Mouse (Mus musculus) brain, embryonic 14.5 days (tissue): ENCODE data around the gene Megf6. TPM values are rescaled to one million over a fixed set of nuclear protein-coding genes. Genes with fewer than 3 reads are reported as not detected.

Experiments
- DNase-seq: peaks from one replicate; pipeline ENCODE4 v3.0.0-alpha.2; 2011; ENCODE audit warnings: low read depth
- CTCF ChIP-seq: fragments of 200-500 bp; IDR thresholded peaks from 2 replicates; pipeline ENCODE4 v1.5.1; 2012; ENCODE audit warnings: inconsistent platforms, mild to moderate bottlenecking, moderate library complexity, borderline replicate concordance; ENCODE audit not compliant: insufficient read depth, insufficient read length; ENCODE audit errors: extremely low read depth
- POLR2A ChIP-seq: fragments of 200-500 bp; IDR thresholded peaks from 2 replicates; pipeline ENCODE4 v1.6.1; 2012; ENCODE audit warnings: mild to moderate bottlenecking, inconsistent platforms, borderline replicate concordance; ENCODE audit not compliant: poor library complexity, insufficient read depth, insufficient read length, severe bottlenecking; ENCODE audit errors: extremely low read depth
- polyA plus RNA-seq: library from polyadenylated mRNA; depleted of rRNA; stranded (reverse); fragments of >200 nt; gene quantifications from 2 replicates; pipeline ENCODE4 v1.2.3, GENCODE M21; 2012; rRNA removed

The Megf6 gene
- polyA plus RNA-seq, 1 experiment = 21.0 TPM

GRCm38 (mm10) chr4:154283671-154284070 is 113.1 kb downstream of the Megf6 start:
- no peak for TF ChIP-seq CTCF
- no peak for TF ChIP-seq POLR2A
- no peak for DNase-seq

GRCm38 (mm10) chr4:154293735-154294201 is 123.2 kb downstream of the Megf6 start:
- no peak for TF ChIP-seq CTCF
- TF ChIP-seq POLR2A = no peak
- no peak for DNase-seq

GRCm38 (mm10) chr4:154294262-154294731 is 123.8 kb downstream of the Megf6 start:
- TF ChIP-seq CTCF (no peak), POLR2A (no peak)
- DNase-seq = no peak

GRCm38 (mm10) chr4:154297761-154298160 is 127.2 kb downstream of the Megf6 start:
- TF ChIP-seq CTCF (no peak), POLR2A (no peak)

GRCm38 (mm10) chr4:154299541-154300271 is 129.2 kb downstream of the Megf6 start:
- TF ChIP-seq CTCF (no peak), POLR2A (no peak)
- no peak for DNase-seq

More at GRCm38 (mm10) chr4:154297761-154298160, 127.2 kb downstream of the Megf6 start:
- DNase-seq = no peak

GRCm38 (mm10) chr4:154301466-154301881 is 130.9 kb downstream of the Megf6 start, which contains the start of gene Arhgef16:
Gene Arhgef16, minus strand, starts transcription at chr4:154301676.
- peak; percentile 74 for DNase-seq
- TF ChIP-seq CTCF (peak; percentile 95), POLR2A (no peak)

GRCm38 (mm10) chr4:154309131-154309530 is 138.6 kb downstream of the Megf6 start:
- TF ChIP-seq POLR2A = no peak
- TF ChIP-seq CTCF = no peak
- DNase-seq = no peak

- no peak for DNase-seq
- TF ChIP-seq POLR2A = no peak
- TF ChIP-seq CTCF = no peak
Measured at GRCm38 (mm10) chr4:154310576-154311262, 140.2 kb downstream of the Megf6 start.

- DNase-seq = no peak
- TF ChIP-seq POLR2A = no peak
- TF ChIP-seq CTCF = no peak
Measured at GRCm38 (mm10) chr4:154312143-154312812, 141.7 kb downstream of the Megf6 start.

- TF ChIP-seq CTCF (no peak), POLR2A (no peak)
- peak; percentile 90 for DNase-seq
Measured at GRCm38 (mm10) chr4:154312935-154313621, 142.5 kb downstream of the Megf6 start.

GRCm38 (mm10) chr4:154313622-154313967 is 143.1 kb downstream of the Megf6 start:
- TF ChIP-seq POLR2A (no peak), CTCF (no peak)
- no peak for DNase-seq

Other genes starting within 250 kb of the Megf6 start
- 40.0 and 49.1 TPM in 2 replicates for gene A430005L14Rik, start 213.5 kb upstream of the Megf6 start, polyA plus RNA-seq
- 18.6 and 23.1 TPM in 2 replicates for gene Dffb, start 195.6 kb upstream of the Megf6 start, polyA plus RNA-seq
- 14.3 and 19.1 TPM in 2 replicates for gene Cep104, start 195.5 kb upstream of the Megf6 start, polyA plus RNA-seq
- 69.7 and 72.3 TPM in 2 replicates for gene Lrrc47, start 159.0 kb upstream of the Megf6 start, polyA plus RNA-seq
- 7.0 and 8.4 TPM in 2 replicates for gene Smim1, start 144.5 kb upstream of the Megf6 start, polyA plus RNA-seq
- not detected in 2 replicates for gene Ccdc27, start 128.1 kb upstream of the Megf6 start, polyA plus RNA-seq
- 3.0 and 3.6 TPM in 2 replicates for gene Trp73, start 30.5 kb upstream of the Megf6 start, polyA plus RNA-seq
- gene Wrap73, start 28.4 kb upstream of the Megf6 start, polyA plus RNA-seq = 42.5 and 64.5 TPM in 2 replicates
- gene Tprgl, start 10.1 kb upstream of the Megf6 start, polyA plus RNA-seq = 139 and 147 TPM in 2 replicates
- 0.67 and 1.2 TPM in 2 replicates for gene Arhgef16, start 130.9 kb downstream of the Megf6 start, polyA plus RNA-seq
- gene B230104I21Rik, start 165.4 kb downstream of the Megf6 start, polyA plus RNA-seq = not detected in 2 replicates